Mouse (Mus musculus) Patski (cell line): Measurements from ENCODE around the gene Glrx5. TPM values are rescaled to one million over a fixed set of nuclear protein-coding genes. Genes with fewer than 3 reads are reported as not detected.

Experiments used
- ATAC-seq: fragments of 100-300 bp; one replicate; pipeline ENCODE4 v1.8.0; 2021
- CTCF ChIA-PET: fragments of 350-600 bp; sonication (Branson Sonifier 250); formaldehyde crosslinking; loops from one replicate; lab custom pipeline; 2022; ENCODE audit warnings: inconsistent platforms; lab: Charles Lee
- POLR2A ChIA-PET: fragments of 350-600 bp; sonication (Branson Sonifier 250); formaldehyde crosslinking; loops from one replicate; lab custom pipeline; 2022; ENCODE audit warnings: antibody characterized with exemption, inconsistent platforms; lab: Charles Lee
- DNase-seq: peaks from one replicate; pipeline ENCODE4 v3.0.0-alpha.2; 2011; ENCODE audit warnings: low read depth, low spot score
- H3K27me3 ChIP-seq: fragments of 371-371 bp; one replicate; pipeline ENCODE4 v1.5.1; 2021
- CTCF ChIP-seq: fragments of 100-300 bp; IDR thresholded peaks from one replicate; pipeline ENCODE4 v1.5.1; 2021
- in situ Hi-C: fragments of 300-500 bp; cut with MboI; formaldehyde crosslinking; loops from 3 replicates; pipeline ENCODE4 v1.11.1; 2018; ENCODE audit warnings: low pct_unique_long_range_greater_than_20kb, mixed read lengths
- polyA plus RNA-seq: library from polyadenylated mRNA; unstranded; gene quantifications from one replicate; pipeline ENCODE4 v1.2.3, GENCODE M21; 2021

The Glrx5 gene
- polyA plus RNA-seq, 1 experiment from 2014 or later = 88.8 TPM

GRCm38 (mm10) chr12:105055308-105055707 lies 22.8 kb downstream of the Glrx5 start:
- no peaks in the 10 kb centered on the region for H3K27me3 ChIP-seq
- no peak for DNase-seq
- CTCF ChIA-PET = no interaction called here
- POLR2A ChIA-PET = no interaction called here
- in situ Hi-C loops = loop anchor here (25.0 kb wide), 1 partner anchor 682 kb away; no protein-coding TSS in a partner anchor
- no peak for TF ChIP-seq CTCF
- ATAC-seq = no peak

GRCm38 (mm10) chr12:105060006-105060405 lies 27.5 kb downstream of the Glrx5 start:
- ChIA-PET CTCF (interaction anchor here (1.2 kb wide), 1 partner anchor 13 kb away, joined by 6 read pairs; no protein-coding TSS in a partner anchor), POLR2A (no interaction called here)
- in situ Hi-C loops = loop anchor here (25.0 kb wide), 1 partner anchor 677 kb away; no protein-coding TSS in a partner anchor
- ATAC-seq (no peak), DNase-seq (no peak)
- peaks cover 4% of the 10 kb centered on the region for H3K27me3 ChIP-seq
- TF ChIP-seq CTCF = no peak

GRCm38 (mm10) chr12:105063201-105064134 lies 31.0 kb downstream of the Glrx5 start:
- ATAC-seq = no peak
- ChIA-PET POLR2A (no interaction called here), CTCF (no interaction called here)
- TF ChIP-seq CTCF = no peak
- H3K27me3 ChIP-seq = peaks cover 9% of the 10 kb centered on the region
- no peak for DNase-seq
- in situ Hi-C loops = loop anchor here (25.0 kb wide), 1 partner anchor 674 kb away; no protein-coding TSS in a partner anchor

GRCm38 (mm10) chr12:105064168-105064567 lies 31.7 kb downstream of the Glrx5 start:
- TF ChIP-seq CTCF = no peak
- ChIA-PET POLR2A (no interaction called here), CTCF (interaction anchor here (1.2 kb wide), 1 partner anchor 9 kb away, joined by 5 read pairs; no protein-coding TSS in a partner anchor)
- in situ Hi-C loops = loop anchor here (25.0 kb wide), 1 partner anchor 673 kb away; no protein-coding TSS in a partner anchor
- peaks cover 9% of the 10 kb centered on the region for H3K27me3 ChIP-seq
- no peak for ATAC-seq
- DNase-seq = no peak

GRCm38 (mm10) chr12:105065119-105065518 lies 32.6 kb downstream of the Glrx5 start:
- in situ Hi-C loops = loop anchor here (25.0 kb wide), 1 partner anchor 672 kb away; no protein-coding TSS in a partner anchor
- ChIA-PET POLR2A (no interaction called here), CTCF (interaction anchor here (1.2 kb wide), 1 partner anchor 8 kb away, joined by 5 read pairs; no protein-coding TSS in a partner anchor)
- DNase-seq = no peak
- TF ChIP-seq CTCF = no peak
- no peak for ATAC-seq
- H3K27me3 ChIP-seq = peaks cover 9% of the 10 kb centered on the region

- in situ Hi-C loops = loop anchor here (25.0 kb wide), 1 partner anchor 671 kb away; no protein-coding TSS in a partner anchor
- H3K27me3 ChIP-seq = peaks cover 9% of the 10 kb centered on the region
- no peak for TF ChIP-seq CTCF
- no peak for ATAC-seq
- CTCF ChIA-PET = no interaction called here
- POLR2A ChIA-PET = no interaction called here
- no peak for DNase-seq
Measured at GRCm38 (mm10) chr12:105066523-105066922, 34.0 kb downstream of the Glrx5 start.

GRCm38 (mm10) chr12:105068911-105069310 lies 36.4 kb downstream of the Glrx5 start:
- ChIA-PET POLR2A (no interaction called here), CTCF (no interaction called here)
- H3K27me3 ChIP-seq = peaks cover 13% of the 10 kb centered on the region
- TF ChIP-seq CTCF = no peak
- no peak for ATAC-seq
- no peak for DNase-seq
- in situ Hi-C loops = loop anchor here (25.0 kb wide), 1 partner anchor 668 kb away; no protein-coding TSS in a partner anchor

- peaks cover 21% of the 10 kb centered on the region for H3K27me3 ChIP-seq
- peak; percentile 77 for TF ChIP-seq CTCF
- CTCF ChIA-PET = interaction anchor here (0.7 to 1.8 kb wide), 11 partner anchors 9 to 559 kb away, joined by 3 to 8 read pairs (median 5); no protein-coding TSS in a partner anchor
- DNase-seq (peak; percentile 4), ATAC-seq (peak; percentile 57)
- POLR2A ChIA-PET = no interaction called here
- in situ Hi-C loops = loop anchor here (10.0 to 25.0 kb wide), 2 partner anchors 361 to 664 kb away; no protein-coding TSS in a partner anchor
Measured at GRCm38 (mm10) chr12:105073708-105074107, 41.2 kb downstream of the Glrx5 start.

GRCm38 (mm10) chr12:105075496-105075895 lies 43.0 kb downstream of the Glrx5 start:
- TF ChIP-seq CTCF = no peak
- DNase-seq (no peak), ATAC-seq (no peak)
- CTCF ChIA-PET = interaction anchor here (1.2 kb wide), 1 partner anchor 29 kb away, joined by 3 read pairs; no protein-coding TSS in a partner anchor
- H3K27me3 ChIP-seq = peaks cover 23% of the 10 kb centered on the region
- POLR2A ChIA-PET = no interaction called here
- in situ Hi-C loops = loop anchor here (10.0 kb wide), 1 partner anchor 359 kb away; no protein-coding TSS in a partner anchor

- in situ Hi-C loops = loop anchor here (10.0 kb wide), 1 partner anchor 358 kb away; no protein-coding TSS in a partner anchor
- no peak for ATAC-seq
- DNase-seq = no peak
Measured at GRCm38 (mm10) chr12:105076511-105076910, 44.0 kb downstream of the Glrx5 start.

More at GRCm38 (mm10) chr12:105076511-105076910, 44.0 kb downstream of the Glrx5 start:
- no peak for TF ChIP-seq CTCF
- H3K27me3 ChIP-seq = peaks cover 23% of the 10 kb centered on the region
- CTCF ChIA-PET = interaction anchor here (1.2 kb wide), 1 partner anchor 28 kb away, joined by 3 read pairs; no protein-coding TSS in a partner anchor
- POLR2A ChIA-PET = no interaction called here
